Mouse (Mus musculus) left cerebral cortex, postnatal 14 days (tissue): ENCODE results near the gene Pah. TPM values are rescaled to one million over a fixed set of nuclear protein-coding genes. Genes with fewer than 3 reads are reported as not detected.

ENCODE experiments used
- DNase-seq, 2 experiments: peaks; one replicate each; pipeline ENCODE4 v3.0.0; 2021 to 2022; ENCODE audit warnings: low spot score in 2 of 2, mixed read lengths in 1 of 2
- intact Hi-C: fragments of 180-260 bp; cut with DNase I; formaldehyde crosslinking; loops from one replicate; pipeline ENCODE4 v1.15.1; 2025
- total RNA-seq, 2 experiments: library from RNA; stranded (reverse); gene quantifications; 2 replicates each; pipeline ENCODE4 v1.2.3; 2021

Gene Pah
- total RNA-seq, 2 experiments from 2014 or later = 0.20 to 0.32 TPM

GRCm38 (mm10) chr10:87500926-87501658 lies 20.5 kb upstream of the Pah start:
- no peak for DNase-seq
- intact Hi-C loops = loop anchor here (5.0 kb wide), 1 partner anchor 529 kb away; no protein-coding TSS in a partner anchor

- no peak for DNase-seq
- intact Hi-C loops = loop anchor here (5.0 kb wide), 1 partner anchor 529 kb away; no protein-coding TSS in a partner anchor
Observed at GRCm38 (mm10) chr10:87501659-87502042, 19.9 kb upstream of the Pah start.

GRCm38 (mm10) chr10:87502283-87502682 lies 19.3 kb upstream of the Pah start:
- no peak for DNase-seq
- intact Hi-C loops = loop anchor here (5.0 kb wide), 1 partner anchor 530 kb away; no protein-coding TSS in a partner anchor

- intact Hi-C loops = loop anchor here (1.0 to 5.0 kb wide), 3 partner anchors 409 to 532 kb away; no protein-coding TSS in a partner anchor
- DNase-seq = peak; percentile 63 to 80
Observed at GRCm38 (mm10) chr10:87503946-87504345, 17.6 kb upstream of the Pah start.

- intact Hi-C loops = no loop called here
- peak in 1 of 2 experiments; percentile 52 for DNase-seq
Observed at GRCm38 (mm10) chr10:87508581-87508980, 13.0 kb upstream of the Pah start.

- intact Hi-C loops = no loop called here
Observed at GRCm38 (mm10) chr10:87513052-87513451, 8.5 kb upstream of the Pah start.

GRCm38 (mm10) chr10:87518585-87518984 lies 3.0 kb upstream of the Pah start:
- intact Hi-C loops = no loop called here
- no peak for DNase-seq

More at GRCm38 (mm10) chr10:87513052-87513451, 8.5 kb upstream of the Pah start:
- no peak for DNase-seq

- intact Hi-C loops = no loop called here
- DNase-seq = no peak
Observed at GRCm38 (mm10) chr10:87520401-87521116, 1.0 kb upstream of the Pah start.

GRCm38 (mm10) chr10:87534172-87534571 lies 12.6 kb downstream of the Pah start:
- intact Hi-C loops = no loop called here
- no peak for DNase-seq

GRCm38 (mm10) chr10:87545759-87546158 lies 24.2 kb downstream of the Pah start:
- intact Hi-C loops = loop anchor here (5.0 kb wide), 1 partner anchor 518 kb away; no protein-coding TSS in a partner anchor
- DNase-seq = no peak

- DNase-seq = no peak
- intact Hi-C loops = loop anchor here (5.0 kb wide), 1 partner anchor 519 kb away; no protein-coding TSS in a partner anchor
Observed at GRCm38 (mm10) chr10:87546299-87547234, 25.0 kb downstream of the Pah start.

- intact Hi-C loops = loop anchor here (1.0 kb wide), 1 partner anchor 775 kb away; no protein-coding TSS in a partner anchor
Observed at GRCm38 (mm10) chr10:87552726-87553125, 31.1 kb downstream of the Pah start.

GRCm38 (mm10) chr10:87556441-87556840 lies 34.8 kb downstream of the Pah start:
- intact Hi-C loops = no loop called here
- DNase-seq = no peak

More at GRCm38 (mm10) chr10:87552726-87553125, 31.1 kb downstream of the Pah start:
- DNase-seq = peak; percentile 64 to 66

GRCm38 (mm10) chr10:87563818-87564217 lies 42.2 kb downstream of the Pah start:
- no peak for DNase-seq
- intact Hi-C loops = no loop called here

GRCm38 (mm10) chr10:87565712-87566111 lies 44.1 kb downstream of the Pah start:
- DNase-seq = no peak
- intact Hi-C loops = no loop called here

- no peak for DNase-seq
- intact Hi-C loops = no loop called here
Observed at GRCm38 (mm10) chr10:87572500-87572899, 50.9 kb downstream of the Pah start.

- DNase-seq = no peak
- intact Hi-C loops = no loop called here
Observed at GRCm38 (mm10) chr10:87586696-87587095, 65.1 kb downstream of the Pah start.

- intact Hi-C loops = no loop called here
- no peak for DNase-seq
Observed at GRCm38 (mm10) chr10:87593916-87594315, 72.3 kb downstream of the Pah start.

GRCm38 (mm10) chr10:87596361-87597074 lies 74.9 kb downstream of the Pah start:
- intact Hi-C loops = no loop called here
- DNase-seq = peak; percentile 38 to 61
